Mouse (Mus musculus): ENCODE measurements at regions not wholly inside any gene's neighbourhood (a gene's known extent, or its start where the extent isn't known, plus 50 kb on each side); places are given as distances from the start of the nearest gene placed in this dataset.

DNA sequence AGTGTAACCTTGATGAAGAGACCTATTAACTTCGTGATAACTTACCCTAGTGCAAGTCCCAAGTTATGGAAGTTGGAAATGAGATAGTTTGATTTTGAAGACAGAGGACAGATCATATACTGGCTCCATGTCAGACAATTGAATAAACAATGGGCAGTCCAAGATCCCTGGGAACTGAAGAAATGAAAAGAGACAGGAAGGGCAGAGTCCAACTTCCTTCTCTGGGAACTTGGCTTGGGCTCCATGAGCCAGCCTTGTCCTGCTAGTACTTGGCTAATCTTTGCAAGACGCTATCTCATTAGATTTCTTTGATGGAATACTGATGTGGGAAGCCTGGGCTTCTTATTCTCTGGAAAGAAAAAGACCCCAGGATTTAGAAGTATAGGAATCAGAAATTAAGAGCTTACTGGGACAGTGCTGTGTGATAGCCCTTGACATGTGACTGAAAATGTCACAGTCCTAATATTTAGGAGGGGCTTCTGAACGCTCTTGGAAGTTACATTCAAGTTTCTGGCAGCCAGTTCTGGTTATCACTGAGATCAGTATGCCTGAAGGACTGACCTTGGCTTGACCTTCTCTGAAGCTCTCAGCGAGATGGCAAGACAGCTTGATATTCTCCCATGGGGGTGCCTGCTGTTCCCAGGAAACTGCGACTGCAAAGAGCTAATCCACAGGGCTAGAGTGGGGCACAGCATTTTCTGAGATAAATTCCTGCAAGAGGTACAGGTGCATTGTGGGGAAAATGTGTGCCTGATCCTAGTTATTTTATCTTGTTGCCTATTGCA lies 501.9 kb upstream of the Nrp1 start:
- DNase-seq (ENCODE audit: low spot score) (no peak), ATAC-seq (ENCODE audit: low FRiP score) (no peak)
- Histone ChIP-seq H3K36me3 (replicated peaks; ENCODE audit: control insufficient read depth, insufficient read depth) (no peaks in the 10 kb centered on the region), H3K4me3 (replicated peaks; ENCODE audit: low read length) (no peak overlapping the region), H3K9me3 (ENCODE audit: control insufficient read depth, low read length) (no peaks in the 10 kb centered on the region), H3K27ac (no peak overlapping the region), H3K9ac (no peak overlapping the region), H3K4me2 (replicated peaks) (no peak overlapping the region), H3K4me1 (replicated peaks; ENCODE audit: control insufficient read depth, insufficient read depth, low read length) (no peaks in the 10 kb centered on the region), H3K27me3 (ENCODE audit: control insufficient read depth, insufficient read depth, low read length) (no peaks in the 10 kb centered on the region)
- 54% methylated on average over 5 of the region's 5 CpGs for WGBS

DNA sequence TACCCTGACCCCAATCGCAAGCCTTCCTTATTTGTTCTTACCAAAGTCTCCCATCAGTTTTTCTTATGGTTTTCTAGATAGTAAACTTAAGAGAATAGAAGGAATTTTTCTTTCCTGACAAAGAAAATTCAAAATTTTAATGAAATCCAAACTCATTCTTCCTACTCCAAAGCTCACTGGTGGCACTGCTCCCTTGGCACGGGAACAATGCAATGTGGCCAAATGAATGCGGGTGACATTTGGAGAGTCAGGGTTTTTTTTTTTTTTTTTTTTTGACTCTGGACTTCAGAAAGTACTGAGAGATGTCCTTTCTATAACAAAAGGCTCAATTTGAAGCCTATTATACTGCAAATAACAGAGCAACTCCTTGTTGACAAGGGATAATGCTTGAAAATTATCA lies 499.4 kb upstream of the Nrp1 start:
- no peaks in the 10 kb centered on the region for H3K4me1 ChIP-seq (replicated peaks; ENCODE audit: control insufficient read depth, insufficient read depth, low read length)
- no peak overlapping the region for H3K4me3 ChIP-seq (replicated peaks; ENCODE audit: low read length)
- H3K9me3 ChIP-seq (ENCODE audit: control insufficient read depth, low read length): no peaks in the 10 kb centered on the region
- DNase-seq (ENCODE audit: low spot score) (no peak), ATAC-seq (ENCODE audit: low FRiP score) (no peak)
- WGBS: 65% methylated on average over 3 of the region's 3 CpGs
- no peak overlapping the region for H3K27ac ChIP-seq
- no peak overlapping the region for H3K9ac ChIP-seq
- no peaks in the 10 kb centered on the region for H3K27me3 ChIP-seq (ENCODE audit: control insufficient read depth, insufficient read depth, low read length)
- no peak overlapping the region for H3K4me2 ChIP-seq (replicated peaks)
- H3K36me3 ChIP-seq (replicated peaks; ENCODE audit: control insufficient read depth, insufficient read depth): no peaks in the 10 kb centered on the region

DNA sequence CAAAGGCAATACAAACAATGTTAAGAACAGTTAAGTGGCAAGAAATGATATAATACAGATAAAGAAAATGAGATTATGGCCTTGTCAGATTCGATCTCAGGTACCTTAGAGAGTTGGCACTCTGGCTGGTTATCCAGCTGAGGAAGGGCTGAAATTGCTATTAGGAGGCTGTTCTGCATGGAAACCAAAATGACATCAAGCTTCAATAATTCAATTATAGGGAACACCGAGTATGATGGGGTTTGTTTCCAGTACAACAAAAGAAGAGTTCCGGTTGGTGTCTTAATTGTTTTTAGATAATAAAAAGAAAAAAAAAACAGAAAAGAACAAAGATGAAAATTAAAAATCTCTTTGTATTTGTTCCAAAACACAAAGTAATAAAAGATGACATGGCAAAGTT lies 498.0 kb upstream of the Nrp1 start:
- H3K9me3 ChIP-seq (ENCODE audit: control insufficient read depth, low read length): no peaks in the 10 kb centered on the region
- H3K4me1 ChIP-seq (replicated peaks; ENCODE audit: control insufficient read depth, insufficient read depth, low read length): no peaks in the 10 kb centered on the region
- no peak overlapping the region for H3K4me2 ChIP-seq (replicated peaks)
- WGBS: 67% methylated on average over 3 of the region's 3 CpGs
- no peak overlapping the region for H3K27ac ChIP-seq
- DNase-seq (ENCODE audit: low spot score) (no peak), ATAC-seq (ENCODE audit: low FRiP score) (no peak)
- no peaks in the 10 kb centered on the region for H3K36me3 ChIP-seq (replicated peaks; ENCODE audit: control insufficient read depth, insufficient read depth)
- H3K27me3 ChIP-seq (ENCODE audit: control insufficient read depth, insufficient read depth, low read length): no peaks in the 10 kb centered on the region
- no peak overlapping the region for H3K4me3 ChIP-seq (replicated peaks; ENCODE audit: low read length)
- no peak overlapping the region for H3K9ac ChIP-seq

DNA sequence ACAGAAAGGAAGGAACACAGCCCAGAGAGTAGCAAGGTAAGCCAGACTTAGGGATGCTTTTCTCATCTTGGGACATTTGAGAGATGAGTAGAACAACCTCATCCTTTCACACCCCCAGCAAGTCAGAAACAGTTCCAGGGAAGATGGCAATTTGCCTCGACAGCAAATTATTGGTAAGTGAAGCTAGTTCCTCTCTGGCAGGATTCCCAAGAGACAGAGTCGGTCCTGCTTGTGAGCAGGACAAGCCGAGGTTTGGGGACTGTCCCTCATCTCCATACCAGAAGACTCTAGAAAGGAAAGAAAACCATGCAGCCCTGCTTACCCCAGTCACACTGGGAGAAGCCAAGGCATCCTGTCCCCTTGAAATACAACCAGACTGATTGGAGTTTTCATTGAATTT lies 497.5 kb upstream of the Nrp1 start:
- no peak overlapping the region for H3K9ac ChIP-seq
- H3K4me1 ChIP-seq (replicated peaks; ENCODE audit: control insufficient read depth, insufficient read depth, low read length): no peaks in the 10 kb centered on the region
- no peaks in the 10 kb centered on the region for H3K9me3 ChIP-seq (ENCODE audit: control insufficient read depth, low read length)
- H3K36me3 ChIP-seq (replicated peaks; ENCODE audit: control insufficient read depth, insufficient read depth): no peaks in the 10 kb centered on the region
- no peak overlapping the region for H3K4me2 ChIP-seq (replicated peaks)
- no peak overlapping the region for H3K27ac ChIP-seq
- H3K4me3 ChIP-seq (replicated peaks; ENCODE audit: low read length): no peak overlapping the region
- ATAC-seq (ENCODE audit: low FRiP score) (no peak), DNase-seq (ENCODE audit: low spot score) (no peak)
- H3K27me3 ChIP-seq (ENCODE audit: control insufficient read depth, insufficient read depth, low read length): no peaks in the 10 kb centered on the region
- WGBS: 54% methylated on average over 3 of the region's 3 CpGs

DNA sequence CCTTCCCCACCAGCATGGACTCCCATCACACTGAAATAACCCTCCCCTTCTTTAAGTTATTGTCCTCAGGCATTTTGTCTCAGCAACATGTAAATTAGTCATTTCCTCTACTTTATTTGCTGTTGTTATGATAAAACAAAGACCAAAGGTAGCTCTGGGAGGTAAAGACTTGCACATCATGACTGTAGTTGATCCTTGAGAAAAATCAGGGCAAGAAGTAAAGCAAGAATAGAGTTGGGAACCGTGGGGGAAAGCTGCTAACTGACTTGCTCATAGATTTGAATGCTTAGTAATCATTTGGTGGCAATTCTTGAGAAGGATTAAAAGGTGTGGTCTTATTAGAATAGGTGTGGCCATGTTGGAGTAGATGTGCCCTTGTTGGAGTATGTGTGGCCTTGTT lies 473.8 kb upstream of the Nrp1 start:
- peak; percentile 10 for DNase-seq (ENCODE audit: low spot score)
- H3K4me1 ChIP-seq (replicated peaks; ENCODE audit: control insufficient read depth, insufficient read depth, low read length): no peaks in the 10 kb centered on the region
- H3K4me3 ChIP-seq (replicated peaks; ENCODE audit: low read length): no peak overlapping the region
- no peak overlapping the region for H3K27ac ChIP-seq
- ATAC-seq (ENCODE audit: low FRiP score): no peak
- H3K9me3 ChIP-seq (ENCODE audit: control insufficient read depth, low read length): no peaks in the 10 kb centered on the region
- H3K36me3 ChIP-seq (replicated peaks; ENCODE audit: control insufficient read depth, insufficient read depth): no peaks in the 10 kb centered on the region
- 89% methylated on average over 1 of the region's 1 CpGs for WGBS
- H3K27me3 ChIP-seq (ENCODE audit: control insufficient read depth, insufficient read depth, low read length): no peaks in the 10 kb centered on the region
- no peak overlapping the region for H3K4me2 ChIP-seq (replicated peaks)
- H3K9ac ChIP-seq: no peak overlapping the region

DNA sequence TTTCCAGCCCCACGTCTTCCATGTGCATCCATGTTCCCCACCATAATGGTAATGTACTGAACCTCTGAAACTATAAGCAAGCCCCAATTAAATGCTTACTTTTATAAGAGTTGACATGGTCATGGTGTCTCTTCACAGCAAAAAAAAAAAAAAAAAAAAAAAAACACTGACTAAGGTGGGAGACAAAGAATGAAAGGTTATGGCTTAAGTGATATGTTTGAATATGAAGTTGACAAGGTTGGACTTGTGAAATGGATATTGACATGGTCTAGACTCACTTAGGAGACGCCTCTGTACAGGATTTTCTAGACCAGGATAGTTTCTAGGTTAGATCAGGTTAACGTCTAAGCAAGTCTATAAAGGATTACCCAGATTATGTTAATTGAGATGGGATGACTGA lies 473.2 kb upstream of the Nrp1 start:
- H3K36me3 ChIP-seq (replicated peaks; ENCODE audit: control insufficient read depth, insufficient read depth): no peaks in the 10 kb centered on the region
- 90% methylated on average over 3 of the region's 3 CpGs for WGBS

DNA sequence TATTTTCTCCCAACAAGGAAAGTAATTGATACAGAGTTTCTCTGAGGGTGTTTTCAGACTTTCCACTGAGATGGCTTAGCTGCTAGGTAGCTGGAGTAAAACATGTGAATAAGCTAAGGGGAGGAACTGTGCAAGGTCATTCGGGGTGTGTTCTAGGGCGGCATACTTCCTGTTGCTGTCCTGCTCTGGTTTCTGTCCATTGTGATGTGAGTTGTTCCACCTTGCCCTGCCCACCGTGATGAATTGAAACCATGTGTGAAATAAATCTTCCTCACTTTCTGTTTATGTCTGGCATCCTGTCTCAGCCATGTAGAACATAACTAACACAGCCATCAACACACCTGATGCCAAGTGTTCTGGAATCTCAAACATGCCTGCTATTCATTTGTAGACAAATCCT lies 472.6 kb upstream of the Nrp1 start:
- no peaks in the 10 kb centered on the region for H3K9me3 ChIP-seq (ENCODE audit: control insufficient read depth, low read length)
- H3K4me2 ChIP-seq (replicated peaks): no peak overlapping the region
- no peak overlapping the region for H3K27ac ChIP-seq
- H3K9ac ChIP-seq: no peak overlapping the region
- no peaks in the 10 kb centered on the region for H3K36me3 ChIP-seq (replicated peaks; ENCODE audit: control insufficient read depth, insufficient read depth)
- ATAC-seq (ENCODE audit: low FRiP score) (no peak), DNase-seq (ENCODE audit: low spot score) (no peak)
- WGBS: 74% methylated on average over 3 of the region's 3 CpGs
- H3K27me3 ChIP-seq (ENCODE audit: control insufficient read depth, insufficient read depth, low read length): no peaks in the 10 kb centered on the region
- no peaks in the 10 kb centered on the region for H3K4me1 ChIP-seq (replicated peaks; ENCODE audit: control insufficient read depth, insufficient read depth, low read length)
- H3K4me3 ChIP-seq (replicated peaks; ENCODE audit: low read length): no peak overlapping the region

More for the DNA sequence above, 473.2 kb upstream of the Nrp1 start:
- Histone ChIP-seq H3K4me3 (replicated peaks; ENCODE audit: low read length) (no peak overlapping the region), H3K4me2 (replicated peaks) (no peak overlapping the region), H3K9me3 (ENCODE audit: control insufficient read depth, low read length) (no peaks in the 10 kb centered on the region), H3K27me3 (ENCODE audit: control insufficient read depth, insufficient read depth, low read length) (no peaks in the 10 kb centered on the region), H3K27ac (no peak overlapping the region), H3K4me1 (replicated peaks; ENCODE audit: control insufficient read depth, insufficient read depth, low read length) (no peaks in the 10 kb centered on the region), H3K9ac (no peak overlapping the region)
- peak; percentile 4 for DNase-seq (ENCODE audit: low spot score)
- ATAC-seq (ENCODE audit: low FRiP score): no peak

DNA sequence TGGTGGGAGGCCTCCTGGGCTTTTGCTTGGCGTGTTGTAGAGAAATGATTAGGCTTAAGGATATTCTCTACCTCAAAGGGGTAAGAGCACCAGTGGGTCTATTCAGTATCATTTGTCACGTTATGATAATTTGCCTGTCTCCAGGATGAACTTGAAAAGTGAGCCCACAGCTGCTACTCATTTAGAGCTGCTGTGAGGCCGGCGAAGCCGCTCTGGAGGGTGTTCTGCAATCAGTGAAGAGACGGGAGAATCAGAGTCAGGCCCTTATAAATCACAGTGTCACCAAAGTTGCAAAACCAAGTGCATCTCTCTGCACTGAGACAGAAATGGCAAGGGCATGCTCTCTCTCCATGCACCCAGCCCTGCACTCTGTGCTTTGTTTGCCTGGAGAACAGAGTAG lies 467.7 kb upstream of the Nrp1 start:
- Histone ChIP-seq H3K9me3 (ENCODE audit: control insufficient read depth, low read length) (no peaks in the 10 kb centered on the region), H3K4me2 (replicated peaks) (no peak overlapping the region), H3K4me3 (replicated peaks; ENCODE audit: low read length) (no peak overlapping the region), H3K36me3 (replicated peaks; ENCODE audit: control insufficient read depth, insufficient read depth) (no peaks in the 10 kb centered on the region), H3K4me1 (replicated peaks; ENCODE audit: control insufficient read depth, insufficient read depth, low read length) (no peaks in the 10 kb centered on the region), H3K9ac (no peak overlapping the region), H3K27me3 (ENCODE audit: control insufficient read depth, insufficient read depth, low read length) (no peaks in the 10 kb centered on the region), H3K27ac (no peak overlapping the region)
- 31% methylated on average over 6 of the region's 6 CpGs for WGBS
- DNase-seq (ENCODE audit: low spot score) (no peak), ATAC-seq (ENCODE audit: low FRiP score) (no peak)

DNA sequence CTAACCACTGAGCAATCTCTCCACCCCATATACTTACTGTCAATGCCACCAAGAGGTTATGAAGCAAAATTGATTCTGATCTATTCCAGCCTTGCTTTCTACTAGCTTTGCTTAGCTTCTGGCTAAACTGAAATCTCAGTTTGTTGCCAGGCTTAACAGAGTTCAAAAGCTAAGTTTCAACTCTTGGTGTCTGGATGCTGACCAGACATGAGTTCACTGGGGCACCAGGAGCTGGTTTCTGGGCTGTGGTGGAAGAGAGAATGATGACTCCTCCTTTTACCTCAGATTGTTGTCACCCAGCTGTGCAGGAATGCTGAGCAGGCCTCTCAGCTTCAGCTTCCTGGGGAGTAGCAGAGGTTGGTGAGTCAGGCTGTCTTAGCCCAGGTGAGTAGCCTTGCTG lies 464.1 kb upstream of the Nrp1 start:
- Histone ChIP-seq H3K9ac (no peak overlapping the region), H3K4me3 (replicated peaks; ENCODE audit: low read length) (no peak overlapping the region), H3K9me3 (ENCODE audit: control insufficient read depth, low read length) (no peaks in the 10 kb centered on the region), H3K27ac (no peak overlapping the region), H3K4me2 (replicated peaks) (no peak overlapping the region), H3K4me1 (replicated peaks; ENCODE audit: control insufficient read depth, insufficient read depth, low read length) (no peaks in the 10 kb centered on the region), H3K36me3 (replicated peaks; ENCODE audit: control insufficient read depth, insufficient read depth) (no peaks in the 10 kb centered on the region), H3K27me3 (ENCODE audit: control insufficient read depth, insufficient read depth, low read length) (no peaks in the 10 kb centered on the region)
- ATAC-seq (ENCODE audit: low FRiP score) (no peak), DNase-seq (ENCODE audit: low spot score) (no peak)

DNA sequence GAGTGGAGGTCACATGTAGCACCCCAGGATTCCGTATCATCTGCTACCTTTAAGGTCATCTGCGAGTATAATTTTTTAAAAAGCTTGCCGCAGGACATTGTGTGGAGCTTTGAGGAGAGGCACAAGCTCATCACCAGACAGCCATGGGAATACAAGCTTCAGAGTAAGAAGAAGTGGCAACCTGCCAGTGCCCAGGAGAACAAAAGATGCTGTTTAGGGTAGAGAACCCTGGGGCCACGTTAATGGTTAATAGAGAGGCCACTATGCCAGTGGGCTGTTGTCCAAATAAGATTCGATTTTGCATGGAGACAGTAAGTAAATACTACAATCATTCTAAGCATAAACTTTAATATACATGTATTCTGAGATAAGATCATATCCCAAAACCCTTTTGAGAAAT lies 450.0 kb upstream of the Nrp1 start:
- no peaks in the 10 kb centered on the region for H3K36me3 ChIP-seq (replicated peaks; ENCODE audit: control insufficient read depth, insufficient read depth)
- H3K27me3 ChIP-seq (ENCODE audit: control insufficient read depth, insufficient read depth, low read length): no peaks in the 10 kb centered on the region
- no peak overlapping the region for H3K4me3 ChIP-seq (replicated peaks; ENCODE audit: low read length)
- WGBS: 75% methylated on average over 5 of the region's 5 CpGs
- DNase-seq (ENCODE audit: low spot score): no peak
- no peak overlapping the region for H3K9ac ChIP-seq
- no peak overlapping the region for H3K4me2 ChIP-seq (replicated peaks)
- no peak for ATAC-seq (ENCODE audit: low FRiP score)
- H3K4me1 ChIP-seq (replicated peaks; ENCODE audit: control insufficient read depth, insufficient read depth, low read length): no peaks in the 10 kb centered on the region
- H3K27ac ChIP-seq: no peak overlapping the region
- no peaks in the 10 kb centered on the region for H3K9me3 ChIP-seq (ENCODE audit: control insufficient read depth, low read length)

Measured in hindbrain, embryonic 14.5 days (tissue).